Mouse (Mus musculus): ENCODE data around the gene Unc119b. TPM values are rescaled to one million over a fixed set of nuclear protein-coding genes. Genes with fewer than 3 reads are reported as not detected.
"Not testable (repeated sequence)": the region's sequence is repeated elsewhere in the genome, so short reads cannot be mapped to it uniquely, and the experiment has no call there.

Gene Unc119b
- total RNA-seq, 2 experiments from 2014 or later = 31.8 to 34.1 TPM

DNA sequence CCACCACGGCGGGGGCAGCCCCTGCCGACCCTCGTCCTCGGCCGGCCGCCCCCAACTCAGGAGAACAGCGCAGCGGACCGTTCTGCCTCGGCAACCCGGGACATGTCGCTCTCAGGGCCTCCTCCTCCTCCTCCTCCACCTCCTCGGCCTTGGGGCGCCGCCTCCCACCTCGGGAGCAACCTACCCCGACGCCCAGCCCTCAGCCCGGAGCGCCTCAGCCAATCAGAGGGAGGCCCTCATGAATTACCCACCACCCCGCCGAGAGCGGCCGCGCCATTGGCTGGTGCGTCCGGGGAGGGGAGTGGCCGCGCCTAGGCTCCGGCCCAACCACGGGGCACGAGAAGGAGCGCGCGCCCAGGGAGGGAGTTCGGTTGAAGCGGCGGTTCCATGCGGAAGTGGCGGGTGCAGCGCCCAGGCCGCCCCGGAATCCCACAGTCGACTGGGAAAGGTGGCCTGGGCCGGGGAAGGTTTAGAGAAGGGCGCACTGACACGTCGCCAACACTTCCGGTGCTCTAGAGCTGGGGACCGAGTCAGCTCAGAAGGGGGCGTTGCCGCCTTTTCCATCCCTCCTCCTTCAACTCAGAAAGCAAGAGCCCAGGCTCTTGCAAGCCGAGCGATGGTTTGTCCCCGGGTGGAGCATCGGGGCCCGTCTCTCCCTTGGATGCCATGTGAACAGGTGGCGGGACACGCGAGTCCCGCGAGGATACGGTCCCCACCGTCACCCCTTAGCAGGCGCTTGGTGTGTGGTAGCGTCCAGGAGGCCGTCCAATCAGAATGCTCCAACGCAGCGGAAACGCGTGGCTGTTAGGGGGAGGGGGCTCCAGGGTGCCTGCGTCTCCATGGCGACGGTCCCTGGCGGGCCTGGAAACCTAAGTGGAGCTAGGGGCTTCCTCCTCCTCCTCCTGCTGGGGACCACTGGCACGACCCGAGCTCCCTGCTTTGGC lies 23.5 kb upstream of the Unc119b start, which contains the start of gene Mlec:
Mlec (minus strand) TSS at position 140 of the 944 bp plus-strand sequence.
- peak; percentile 99 for DNase-seq

DNA sequence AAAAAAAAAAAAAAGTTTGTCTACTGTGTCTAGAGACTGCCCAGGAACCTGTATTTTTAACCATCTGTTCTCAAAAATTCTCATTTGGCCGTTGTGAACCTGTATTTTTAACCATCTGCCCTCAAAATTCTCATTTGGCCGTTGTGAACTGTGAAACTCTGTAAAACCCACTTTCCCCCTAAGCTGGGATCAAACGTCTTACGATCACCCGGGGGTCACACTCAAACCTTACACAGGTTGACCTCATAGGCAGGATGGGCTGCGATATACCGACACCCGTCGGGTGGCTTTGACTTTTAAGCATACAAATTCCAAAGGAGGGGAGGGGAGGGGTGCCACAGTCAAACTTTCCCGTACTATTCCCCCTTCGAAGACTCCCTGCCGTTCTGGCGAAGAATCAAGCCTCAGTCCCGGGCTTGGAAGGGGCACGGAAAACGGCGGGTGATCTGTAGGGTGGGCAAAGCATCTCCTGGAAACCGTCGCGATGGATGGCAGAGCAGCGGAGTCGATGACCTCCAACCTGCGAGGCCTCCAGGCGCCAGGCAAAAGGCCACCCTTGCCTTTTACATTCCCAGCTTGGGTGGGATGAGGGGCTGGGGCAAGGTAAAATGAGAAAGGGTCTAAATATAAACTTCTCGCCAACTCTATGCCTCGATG lies 22.3 kb upstream of the Unc119b start:
- peak; percentile 49 for DNase-seq

DNA sequence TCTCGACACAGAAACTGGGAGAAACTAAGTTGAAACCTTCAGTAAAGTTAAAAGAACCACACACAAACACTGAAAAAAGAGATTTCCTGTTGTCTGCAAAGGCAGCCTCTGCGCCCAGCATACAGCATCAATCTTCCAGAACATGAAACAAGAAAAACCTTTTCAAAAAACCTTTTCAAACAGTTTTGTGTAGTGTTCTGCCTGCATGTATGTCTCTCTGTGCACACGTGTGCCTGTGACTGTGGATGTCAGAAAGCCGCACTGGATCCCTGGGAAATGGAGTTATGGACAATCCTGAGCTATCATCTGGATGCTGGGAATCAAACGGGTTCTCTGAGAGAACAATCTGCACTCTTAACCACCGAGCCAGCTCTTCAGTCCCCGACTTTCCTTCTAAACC lies 21.6 kb upstream of the Unc119b start:
- DNase-seq = no peak

DNA sequence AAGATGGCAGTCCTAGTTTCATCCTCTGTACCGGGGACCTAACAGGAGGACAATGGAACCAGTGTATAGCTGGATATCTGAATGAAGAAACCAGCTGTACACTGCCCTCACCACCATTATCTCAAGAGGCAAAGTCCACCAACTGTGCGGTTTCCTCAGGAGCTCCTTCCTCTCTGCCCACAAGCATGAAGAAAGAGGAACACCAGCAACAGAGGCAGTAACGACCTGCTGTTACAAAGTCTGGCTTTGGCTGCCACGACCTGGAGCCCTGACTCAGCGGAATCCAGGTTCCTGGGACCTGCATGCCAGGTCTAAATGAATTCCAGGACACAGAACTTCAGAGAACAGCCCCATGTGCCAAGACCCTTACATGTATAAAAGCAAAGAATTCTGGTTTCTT lies 21.1 kb upstream of the Unc119b start:
- DNase-seq = no peak

DNA sequence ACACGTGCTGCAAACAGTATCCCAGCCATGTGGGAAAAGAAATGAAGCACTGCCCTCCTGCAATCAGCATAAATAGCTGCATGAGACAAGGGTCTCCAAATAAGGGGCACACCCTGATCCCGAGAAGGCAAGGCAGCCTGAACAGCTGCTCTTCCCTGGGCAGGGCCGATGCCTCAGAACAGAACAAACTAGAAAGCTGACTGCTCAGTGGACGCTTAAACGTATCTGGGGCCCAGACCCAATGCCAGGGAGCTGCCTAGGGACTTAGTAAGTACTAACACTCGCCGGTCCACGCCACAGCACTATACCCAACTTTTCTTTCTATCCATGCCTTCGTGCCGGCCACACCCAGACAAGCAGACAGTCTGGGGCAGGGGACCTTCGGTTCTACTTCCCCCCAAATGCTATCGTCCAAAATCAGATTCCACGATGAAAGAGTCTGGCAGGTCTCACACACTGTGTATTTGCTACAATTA lies 20.4 kb upstream of the Unc119b start:
- no peak for DNase-seq

DNA sequence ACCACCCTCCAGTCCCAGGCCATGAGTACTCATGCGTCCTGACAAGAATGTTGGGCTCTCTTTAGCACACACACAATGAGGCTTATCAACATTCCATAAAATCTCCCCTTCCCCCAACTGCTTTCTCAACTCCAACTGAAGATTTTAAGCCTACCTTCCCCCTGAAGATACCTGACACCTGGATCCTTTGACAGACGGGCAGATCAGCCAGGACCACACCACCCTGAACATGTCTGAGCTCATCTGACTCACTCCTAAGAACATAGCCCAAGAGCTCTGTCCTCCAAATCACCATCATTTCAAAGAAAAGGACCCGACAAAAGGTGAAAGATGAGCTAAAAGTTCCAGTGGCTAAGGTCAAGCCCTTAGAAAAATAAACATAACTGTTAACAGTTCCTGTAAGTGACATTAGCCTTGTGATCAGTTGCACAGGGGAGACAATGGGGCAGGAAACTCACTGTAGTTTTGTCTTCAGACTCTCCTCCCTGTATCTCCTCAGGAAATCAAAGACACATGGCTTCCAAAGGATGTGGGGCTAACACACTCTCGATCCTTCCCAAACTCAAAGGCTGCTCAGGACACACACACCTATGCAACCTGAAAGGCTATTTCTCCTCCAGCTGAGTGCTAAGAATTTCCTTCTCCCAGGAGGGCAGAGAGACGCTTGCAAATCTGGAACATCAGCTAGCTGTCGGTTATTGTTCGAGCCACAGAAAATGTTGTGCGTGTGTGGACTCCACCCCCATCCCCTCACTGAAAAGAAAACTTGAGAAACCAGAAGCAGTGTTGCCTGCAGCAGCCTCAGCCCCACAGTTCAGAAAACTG lies 17.6 kb upstream of the Unc119b start:
- no peak for DNase-seq

DNA sequence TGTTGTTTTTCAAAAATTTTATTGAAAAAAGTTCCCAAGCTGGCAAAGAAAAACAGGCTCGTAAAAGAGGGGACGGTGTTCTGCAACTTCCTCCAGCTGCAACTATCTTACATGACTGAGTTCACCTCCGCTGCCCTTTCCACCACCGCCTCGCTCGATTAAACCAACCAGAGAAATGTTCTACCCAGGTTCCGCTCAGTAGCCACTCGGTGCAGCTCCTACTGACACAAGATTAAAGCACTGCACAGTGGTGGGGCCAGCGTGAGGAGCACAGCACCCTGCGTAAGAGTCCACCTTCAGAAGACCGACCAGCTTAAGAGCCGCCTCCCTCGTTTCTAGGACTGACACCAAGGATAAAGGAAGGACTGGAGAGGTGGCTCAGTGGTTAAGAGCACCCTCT lies 16.7 kb upstream of the Unc119b start:
- no peak for DNase-seq

DNA sequence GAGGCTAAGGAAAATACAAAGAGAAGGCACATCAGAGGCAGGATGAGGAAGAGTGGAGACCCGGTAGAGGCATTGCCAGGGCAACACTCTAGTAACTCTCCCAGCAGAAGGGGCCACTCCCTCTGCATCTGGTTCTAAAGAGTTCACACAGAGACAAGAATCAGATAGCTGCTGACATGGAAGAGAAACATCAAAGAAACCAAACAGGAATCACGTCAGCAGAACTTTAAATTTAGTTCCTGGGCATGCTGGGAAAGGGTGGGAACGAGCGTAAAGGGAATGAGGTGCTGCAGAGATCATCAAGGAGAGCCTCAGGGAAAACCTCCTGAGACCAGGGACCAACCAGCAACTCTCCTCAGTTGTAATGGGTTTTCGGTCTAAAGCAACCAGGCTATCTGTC lies 16.2 kb upstream of the Unc119b start:
- DNase-seq = no peak

DNA sequence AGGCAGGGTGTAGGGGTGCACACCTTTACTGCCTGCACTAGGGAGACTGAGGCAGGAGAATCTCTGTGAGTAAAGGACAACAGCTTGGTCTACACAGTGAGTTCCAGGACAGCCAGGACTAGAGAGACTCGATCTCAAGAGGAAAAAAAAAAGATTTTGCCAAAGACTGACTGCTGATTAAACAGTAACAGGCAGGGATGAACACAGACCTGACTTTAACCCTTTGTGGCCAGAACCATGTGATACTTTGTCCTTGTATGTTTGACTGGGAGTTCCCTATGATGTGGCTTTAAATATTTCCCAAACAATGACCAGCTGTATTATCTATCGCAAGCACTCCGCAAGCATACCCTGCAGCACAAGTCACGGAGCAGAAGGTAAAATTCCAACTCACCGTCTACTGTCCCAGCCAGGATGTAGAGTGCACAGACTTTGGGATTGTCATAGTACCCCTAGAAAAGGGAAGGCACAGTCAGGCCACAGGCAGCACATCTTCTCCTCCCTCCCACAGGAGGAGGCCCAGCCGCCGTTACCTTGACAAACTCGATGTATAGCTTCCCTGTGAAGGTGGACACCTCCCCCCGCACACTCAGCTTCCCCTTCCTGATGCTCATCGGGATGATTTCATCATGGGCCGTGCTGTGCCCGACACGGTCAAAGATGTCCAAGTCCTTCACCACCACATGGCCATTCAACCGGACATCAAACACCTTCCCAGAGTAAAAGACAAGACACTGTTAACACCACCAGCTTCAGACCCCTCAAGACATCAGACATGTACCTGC lies 15.1 kb upstream of the Unc119b start:
- no peak for DNase-seq

DNA sequence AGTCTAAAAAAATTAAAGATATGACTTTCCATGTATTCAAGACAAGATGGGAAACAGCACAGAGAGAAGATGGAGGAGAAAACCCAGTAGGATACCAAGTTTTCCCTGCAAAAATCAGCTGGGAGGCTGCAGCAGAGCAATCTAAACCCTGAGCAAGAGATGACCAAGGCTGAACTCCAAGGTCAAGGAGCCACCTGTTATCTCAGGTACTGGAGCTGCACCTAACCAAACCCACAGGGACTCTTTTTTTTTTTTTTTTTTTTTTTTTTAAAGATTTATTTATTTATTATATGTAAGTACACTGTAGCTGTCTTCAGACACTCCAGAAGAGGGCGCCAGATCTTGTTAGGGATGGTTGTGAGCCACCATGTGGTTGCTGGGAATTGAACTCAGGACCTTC lies 14.1 kb upstream of the Unc119b start:
- not testable (repeated sequence) for DNase-seq

DNA sequence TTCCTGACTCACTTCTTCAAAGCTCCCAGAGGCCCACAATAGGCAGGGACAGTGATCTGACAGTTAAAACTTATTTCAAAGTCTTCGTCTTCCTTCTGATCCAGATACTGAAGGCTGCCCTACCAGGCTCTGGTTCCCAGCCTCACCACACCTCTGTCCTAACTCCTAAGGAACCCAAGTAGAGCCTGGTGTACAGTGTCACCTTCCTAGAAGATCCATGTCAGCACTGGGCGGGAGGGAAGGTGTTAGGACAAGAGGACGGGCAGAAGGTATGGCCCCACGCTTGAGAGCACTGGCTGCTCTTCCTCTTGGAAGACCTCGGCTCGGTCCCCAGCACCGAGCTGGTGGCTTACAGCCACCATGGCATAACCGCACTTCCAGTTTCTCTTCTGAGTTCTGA lies 13.6 kb upstream of the Unc119b start:
- no peak for DNase-seq

DNA sequence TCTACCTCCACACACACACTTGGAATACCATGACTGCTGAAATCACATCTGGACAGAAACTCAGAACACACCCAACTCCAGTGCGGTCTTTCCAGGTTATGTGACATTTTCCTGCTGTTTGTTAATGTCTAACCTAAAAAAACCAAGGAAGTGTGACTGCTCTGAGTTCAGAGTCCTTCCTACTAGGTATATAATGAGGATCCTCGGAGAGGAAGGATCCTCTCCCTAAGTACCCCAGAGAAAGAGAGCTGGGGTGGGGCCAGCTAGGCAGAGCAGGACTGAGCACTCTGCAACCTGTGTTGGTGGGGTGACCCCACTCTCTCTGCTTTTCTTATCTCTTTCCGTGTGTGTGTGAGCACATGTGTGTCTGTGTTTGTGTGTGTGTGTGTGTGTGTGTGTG lies 12.6 kb upstream of the Unc119b start:
- no peak for DNase-seq

DNA sequence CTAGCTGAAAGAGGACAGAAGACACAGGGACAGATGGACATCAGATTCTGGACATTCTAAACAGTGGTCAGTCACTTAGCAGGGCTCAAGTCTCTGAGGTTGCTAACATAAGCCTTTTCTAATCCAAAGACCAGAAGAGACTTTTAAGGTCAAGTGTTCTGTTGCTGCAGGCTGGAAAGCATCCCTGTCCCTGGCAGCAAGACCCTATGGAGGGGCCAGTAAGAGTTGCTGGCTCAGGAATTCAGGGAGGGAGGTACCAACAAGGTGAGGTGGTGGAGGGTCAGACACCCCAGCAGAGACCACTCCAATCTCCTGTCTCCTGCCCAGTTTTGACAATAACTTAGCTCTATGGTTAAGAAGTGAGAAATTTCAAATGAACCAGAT lies 12.0 kb upstream of the Unc119b start:
- DNase-seq = no peak

DNA sequence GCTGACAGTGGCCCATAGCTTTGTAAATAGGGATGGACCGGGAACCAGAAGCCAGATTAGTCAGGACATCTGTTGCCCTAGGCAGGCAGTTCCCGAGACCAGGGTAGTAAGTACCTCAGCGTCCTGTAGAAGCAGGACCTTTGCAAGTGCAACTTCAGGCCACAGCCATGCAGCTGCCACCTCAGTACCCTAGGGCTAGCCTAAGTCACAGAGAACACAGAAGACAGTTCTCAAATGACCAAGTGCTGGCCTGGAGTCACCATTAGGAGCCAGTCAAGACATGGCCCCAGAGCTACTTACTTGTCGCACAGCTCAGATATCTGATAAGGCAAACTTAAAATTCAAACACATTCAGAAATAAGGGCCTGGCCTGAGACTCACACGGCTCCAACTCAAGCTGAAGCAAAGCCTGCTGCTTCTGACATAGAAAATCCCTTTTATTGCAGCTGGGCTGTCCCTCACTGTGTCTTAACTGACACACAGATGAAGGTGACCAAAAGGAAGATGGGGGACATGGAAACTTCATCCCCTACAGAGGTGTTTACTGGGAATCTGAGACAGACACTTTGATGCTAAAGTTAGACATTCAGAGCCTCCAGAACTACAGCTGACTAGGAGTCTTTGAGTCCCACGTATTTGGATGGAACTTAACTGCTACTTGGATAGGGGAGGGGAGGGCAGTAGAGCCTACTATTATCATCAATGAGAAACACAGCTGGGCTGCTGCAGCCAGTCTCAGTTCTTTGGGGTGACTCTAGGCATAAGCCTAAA lies 11.4 kb upstream of the Unc119b start:
- no peak for DNase-seq

DNA sequence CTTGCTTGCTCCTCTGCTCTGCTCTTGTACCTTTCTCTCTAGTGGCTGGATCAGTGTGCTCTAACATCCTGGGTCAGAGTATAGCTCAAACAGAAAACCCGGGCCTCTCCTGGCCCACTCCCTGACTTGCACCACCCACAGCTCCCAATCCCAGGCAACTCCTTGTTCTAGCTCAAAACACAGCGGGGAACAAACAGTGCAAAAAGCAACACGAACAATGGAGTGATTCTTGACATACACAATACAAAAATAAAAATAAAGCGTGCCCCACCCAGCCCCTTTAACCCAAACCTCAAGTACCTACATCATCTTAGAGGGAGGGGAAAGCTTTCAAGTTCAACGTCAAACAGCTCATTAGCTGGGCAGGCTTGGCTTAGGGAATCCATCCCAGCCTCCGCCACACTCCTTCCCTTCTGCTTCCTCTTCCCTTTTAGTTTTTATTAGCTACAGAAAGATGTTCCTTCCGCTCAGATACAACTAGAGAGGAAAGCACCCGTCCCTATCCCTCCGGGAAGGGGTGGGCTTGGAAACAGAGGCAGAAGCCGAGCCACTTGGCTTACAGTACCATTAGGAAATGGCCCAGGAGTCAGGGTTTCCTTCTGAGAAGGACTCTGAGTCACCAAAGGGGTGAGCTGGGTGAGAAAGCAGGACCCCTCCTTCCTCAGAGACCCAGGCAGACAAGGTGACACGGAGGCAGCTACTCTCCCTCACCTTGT lies 10.6 kb upstream of the Unc119b start:
- no peak for DNase-seq

DNA sequence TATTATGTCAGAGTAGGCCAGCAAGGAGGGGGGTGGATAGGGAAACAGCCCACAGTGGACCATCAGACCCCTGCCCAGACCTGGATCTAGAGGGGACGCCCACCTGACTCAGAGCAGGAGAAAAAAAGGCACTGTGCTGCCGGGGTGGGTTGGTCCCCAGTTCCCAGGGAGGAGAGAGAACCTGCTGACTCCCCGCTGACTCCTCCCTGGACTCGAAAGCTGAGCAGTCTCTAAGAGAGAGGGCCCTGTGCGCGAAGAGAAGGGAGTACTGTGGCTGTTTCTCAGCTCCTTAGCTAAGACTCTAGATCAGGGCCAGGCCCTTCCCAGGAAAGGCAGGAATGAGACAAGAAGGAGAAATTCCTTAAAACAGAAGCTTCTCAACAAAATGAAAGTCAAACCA lies 9.7 kb upstream of the Unc119b start:
- no peak for DNase-seq

DNA sequence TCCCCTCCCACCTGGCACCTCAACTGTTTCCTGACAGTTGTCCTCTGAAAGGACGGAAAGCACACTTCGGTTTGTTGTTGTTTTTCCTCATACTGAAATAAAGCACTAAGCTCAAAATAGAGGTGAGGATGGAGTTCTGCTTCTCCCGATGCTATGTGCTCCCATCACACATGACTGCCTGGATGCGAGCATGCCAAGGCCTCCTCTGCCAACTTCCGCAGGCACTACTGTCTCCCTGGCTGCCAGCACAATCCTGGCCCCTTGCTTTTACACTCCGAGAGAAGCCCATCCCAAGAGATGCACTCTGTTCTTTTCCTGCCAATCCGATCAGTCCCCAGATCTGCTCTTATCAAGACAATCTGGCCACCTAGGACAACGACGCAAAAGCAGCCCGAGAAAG lies 8.8 kb upstream of the Unc119b start:
- DNase-seq = no peak

DNA sequence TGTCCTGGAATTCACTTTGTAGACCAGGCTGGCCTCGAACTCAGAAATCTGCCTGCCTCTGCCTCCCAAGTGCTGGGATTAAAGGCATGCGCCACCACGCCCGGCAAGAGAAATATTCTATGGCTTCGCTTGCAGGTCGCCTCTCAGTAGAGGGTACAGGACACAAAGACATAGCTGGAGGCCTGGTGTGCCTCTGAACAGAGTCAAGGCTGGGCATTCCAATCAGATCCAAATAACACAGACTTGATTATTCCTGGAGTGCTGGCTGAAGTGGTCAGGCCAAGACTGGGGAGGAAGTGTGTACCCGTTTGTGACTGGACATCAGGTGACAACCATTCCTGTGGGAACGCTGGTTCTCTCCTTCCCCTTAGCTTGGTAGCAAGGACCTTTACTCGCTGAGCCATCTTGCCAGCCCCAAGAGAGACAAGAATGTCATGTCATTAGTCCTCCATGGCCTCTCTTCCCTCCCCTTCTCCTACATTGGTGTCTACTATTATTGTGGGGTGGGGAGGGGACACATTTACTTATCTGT lies 7.5 kb upstream of the Unc119b start:
- no peak for DNase-seq

DNA sequence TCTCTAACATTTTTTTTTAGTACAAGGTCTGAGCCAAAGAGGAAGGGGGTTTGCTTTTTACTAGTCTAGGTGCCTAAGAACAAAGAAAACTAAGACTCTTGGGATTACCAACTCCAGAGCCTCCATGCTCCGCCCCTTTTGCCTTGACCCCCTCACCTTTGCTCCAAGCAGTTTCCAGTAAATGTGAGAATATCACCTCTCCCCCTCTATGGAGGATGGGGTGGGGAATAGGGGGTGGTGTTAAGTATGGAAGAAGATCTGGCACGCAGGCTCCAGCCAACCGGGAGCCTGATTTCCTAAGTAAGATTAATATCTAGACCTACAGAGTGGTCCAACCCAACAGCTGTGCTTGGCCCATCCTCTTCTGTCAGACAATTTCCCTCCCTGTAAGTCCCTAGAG lies 6.0 kb upstream of the Unc119b start:
- no peak for DNase-seq

DNA sequence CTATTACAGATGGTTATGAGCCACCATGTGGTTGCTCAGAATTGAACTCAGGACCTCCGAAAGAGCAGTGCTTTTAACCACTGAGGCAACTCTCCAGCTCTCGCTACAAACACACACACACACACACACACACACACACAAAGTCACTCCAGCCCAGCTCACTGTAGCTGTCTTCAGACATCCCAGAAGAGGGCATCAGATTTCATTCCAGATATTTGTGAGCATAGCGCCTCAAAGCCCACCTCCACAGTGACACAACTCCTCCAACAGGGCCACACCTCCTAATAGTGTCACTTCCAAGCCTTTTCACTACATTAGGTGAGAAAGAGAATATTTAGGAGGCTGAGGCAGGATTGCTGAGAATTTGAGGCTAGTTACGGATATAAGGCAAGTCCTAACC lies 4.3 kb upstream of the Unc119b start:
- no peak for DNase-seq

All from adrenal gland, postnatal 10 days (tissue).